7 mouse cellular contexts compared by ENCODE assay signal in genomic region chr1:36274455-36274854, GRCm38 (mm10). TPM values are rescaled to one million over a fixed set of nuclear protein-coding genes. Genes with fewer than 3 reads are reported as not detected.
A peak's percentile ranks its signal among the peaks of the same experiment; 100 is the strongest.
DNase-seq lines count a peak whose midpoint lies in the region; ATAC-seq and TF ChIP-seq lines count a peak whose summit lies in the region.

Gene Neurl3, minus strand, starts transcription at chr1:36274679.

- WGBS in lung, embryonic 14.5 days = 83% methylated on average over 5 of the region's 5 CpGs
- 41% methylated on average over 5 of the region's 5 CpGs for WGBS in bone marrow, adult 2 months
- 68% methylated on average over 5 of the region's 5 CpGs for WGBS in intestine, embryonic 16.5 days

- H3K27ac ChIP-seq in lung, embryonic 14.5 days (ENCODE audit: low read depth) = no peak within 1 kb of the TSS
- peak within 1 kb of the TSS; percentile 91 for H3K27ac ChIP-seq in bone marrow, adult 2 months (ENCODE audit: control insufficient read depth, insufficient read depth, low read depth, low read length, poor library complexity)
- H3K27ac ChIP-seq in intestine, embryonic 16.5 days (ENCODE audit: low read length) = peak within 1 kb of the TSS; percentile 97

- no peaks in the 10 kb centered on the region; the same call in 1 of the 2 replicates for H3K27me3 ChIP-seq in lung, embryonic 14.5 days (ENCODE audit: insufficient read depth, low read length)
- no peaks in the 10 kb centered on the region for H3K27me3 ChIP-seq in intestine, embryonic 16.5 days (replicated peaks; ENCODE audit: control insufficient read depth, insufficient read depth, low read length)

- H3K4me3 ChIP-seq in lung, embryonic 14.5 days (ENCODE audit: low read depth, low read length) = no peak within 1 kb of the TSS
- peak within 1 kb of the TSS; percentile 75 for H3K4me3 ChIP-seq in bone marrow, adult 2 months (replicated peaks; ENCODE audit: control insufficient read depth, low read depth, low read length)
- peak within 1 kb of the TSS; percentile 43 for H3K4me3 ChIP-seq in intestine, embryonic 16.5 days (ENCODE audit: low read length)

- no peak for TF ChIP-seq POLR2A in bone marrow, adult 2 months (IDR thresholded peaks at IDR 0.05; ENCODE audit: borderline replicate concordance, control insufficient read depth, low read depth, low read length)

- no peak for DNase-seq in lung, embryonic 14.5 days
- no peak for DNase-seq in lung, postnatal 25 days (ENCODE audit: low spot score)
- peak; percentile 57 for DNase-seq in naive thymus-derived CD4-positive, alpha-beta T cell, adult 2 months (ENCODE audit: low read depth)
- DNase-seq in gastrocnemius, adult 18-20 months (ENCODE audit: low spot score) = no peak
- no peak for DNase-seq in c-Kit-positive CD71-positive TER-119-positive erythroid progenitor cells, embryonic 14.5 days (ENCODE audit: low spot score)

- TF ChIP-seq CTCF in lung, embryonic 14.5 days (IDR thresholded peaks at IDR 0.05; ENCODE audit: low read depth) = no peak
- TF ChIP-seq CTCF in bone marrow, adult 2 months (IDR thresholded peaks at IDR 0.05; ENCODE audit: control insufficient read depth, insufficient read depth, low read length) = no peak

- H3K9ac ChIP-seq in lung, embryonic 14.5 days = peak within 1 kb of the TSS; percentile 13; the same call in 1 of the 2 replicates
- peak within 1 kb of the TSS; percentile 66 for H3K9ac ChIP-seq in intestine, embryonic 16.5 days (ENCODE audit: low read depth, low read length)

- H3K4me1 ChIP-seq in lung, embryonic 14.5 days (ENCODE audit: insufficient read depth) = peaks cover 13% of the 10 kb centered on the region
- peaks cover 2% of the 10 kb centered on the region for H3K4me1 ChIP-seq in bone marrow, adult 2 months (ENCODE audit: control insufficient read depth, insufficient read depth, low read length)
- peaks cover 46% of the 10 kb centered on the region for H3K4me1 ChIP-seq in intestine, embryonic 16.5 days (ENCODE audit: control insufficient read depth, insufficient read depth, low read length)

- H3K9me3 ChIP-seq in lung, embryonic 14.5 days (ENCODE audit: low read depth, low read length) = no peaks in the 10 kb centered on the region
- H3K9me3 ChIP-seq in intestine, embryonic 16.5 days (ENCODE audit: control insufficient read depth, low read length) = no peaks in the 10 kb centered on the region

- peak within 1 kb of the TSS; percentile 39 for H3K4me2 ChIP-seq in lung, embryonic 14.5 days
- H3K4me2 ChIP-seq in intestine, embryonic 16.5 days (ENCODE audit: low read depth, low read length) = peak within 1 kb of the TSS; percentile 57

- ATAC-seq in lung, embryonic 14.5 days (ENCODE audit: insufficient read depth) = no peak
- ATAC-seq in intestine, embryonic 16.5 days = peak; percentile 51

- no peaks in the 10 kb centered on the region for H3K36me3 ChIP-seq in lung, embryonic 14.5 days (ENCODE audit: insufficient read depth)
- H3K36me3 ChIP-seq in intestine, embryonic 16.5 days (ENCODE audit: control insufficient read depth, insufficient read depth, low read length) = no peaks in the 10 kb centered on the region

RNA-seq across cellular contexts. Expression of gene Neurl3, which starts in this region (rescaled TPM):
- polyA plus RNA-seq in lung, embryonic 14.5 days (2014; fragmentation: Nextera tagmentation; extraction: Ambion mirVana) = 2.6 and 4.5 TPM in 2 replicates
- polyA plus RNA-seq in bone marrow, adult 2 months (2011; ENCODE audit: insufficient read depth, insufficient read length, low replicate concordance, missing spikeins) = 33.7 and 62.7 TPM in 2 replicates
- polyA plus RNA-seq in intestine, embryonic 16.5 days (2015; fragmentation: Nextera tagmentation; extraction: Ambion mirVana) = 29.6 and 31.0 TPM in 2 replicates
- under 1 TPM; 0.30 to 0.66 TPM for total RNA-seq in gastrocnemius, adult 18-20 months (2021)
